Mouse (Mus musculus): Measurements from ENCODE around the gene Rhbg. TPM values are rescaled to one million over a fixed set of nuclear protein-coding genes. Genes with fewer than 3 reads are reported as not detected.

The Rhbg gene
- polyA plus RNA-seq, 1 experiment from 2014 or later, result 19.4 TPM

GRCm38 (mm10) chr3:88207451-88208100 is 46.9 kb downstream of the Rhbg start:
- TF ChIP-seq EP300 (optimal IDR thresholded peaks at IDR 0.05) (no peak), CTCF (IDR thresholded peaks at IDR 0.05; ENCODE audit: low read depth) (no peak)
- 4% methylated on average over 12 of the region's 15 CpGs for WGBS
- Histone ChIP-seq H3K9me3 (ENCODE audit: control insufficient read depth, low read length) (no peaks in the 10 kb centered on the region), H3K4me1 (replicated peaks; ENCODE audit: control insufficient read depth, insufficient read depth) (no peaks in the 10 kb centered on the region), H3K36me3 (ENCODE audit: control insufficient read depth, insufficient read depth, low read length) (no peaks in the 10 kb centered on the region), H3K4me3 (ENCODE audit: low read depth, low read length) (no peak overlapping the region), H3K9ac (ENCODE audit: low read length) (no peak overlapping the region), H3K27me3 (ENCODE audit: control insufficient read depth, insufficient read depth, low read length) (peaks cover 25% of the 10 kb centered on the region), H3K27ac (replicated peaks) (no peak overlapping the region), H3K4me2 (replicated peaks; ENCODE audit: low read depth) (no peak overlapping the region)
- ATAC-seq (ENCODE audit: low FRiP score, low TSS enrichment), result no peak
- DNase-seq (ENCODE audit: low spot score), result no peak

- ATAC-seq (ENCODE audit: low FRiP score, low TSS enrichment), result no peak
Observed at GRCm38 (mm10) chr3:88206901-88207371, 47.6 kb downstream of the Rhbg start.

GRCm38 (mm10) chr3:88206500-88206899 is 48.0 kb downstream of the Rhbg start:
- H3K9ac ChIP-seq (ENCODE audit: low read length), result no peak overlapping the region
- DNase-seq (ENCODE audit: low spot score) (no peak), ATAC-seq (ENCODE audit: low FRiP score, low TSS enrichment) (no peak)
- H3K27me3 ChIP-seq (ENCODE audit: control insufficient read depth, insufficient read depth, low read length), result peaks cover 30% of the 10 kb centered on the region
- no peaks in the 10 kb centered on the region for H3K9me3 ChIP-seq (ENCODE audit: control insufficient read depth, low read length)
- H3K4me3 ChIP-seq (ENCODE audit: low read depth, low read length), result no peak overlapping the region
- no peaks in the 10 kb centered on the region for H3K36me3 ChIP-seq (ENCODE audit: control insufficient read depth, insufficient read depth, low read length)
- H3K27ac ChIP-seq (replicated peaks), result no peak overlapping the region
- H3K4me1 ChIP-seq (replicated peaks; ENCODE audit: control insufficient read depth, insufficient read depth), result no peaks in the 10 kb centered on the region
- WGBS, result 6% methylated on average over 3 of the region's 3 CpGs
- no peak for TF ChIP-seq CTCF (IDR thresholded peaks at IDR 0.05; ENCODE audit: low read depth)
- H3K4me2 ChIP-seq (replicated peaks; ENCODE audit: low read depth), result no peak overlapping the region

More at GRCm38 (mm10) chr3:88206901-88207371, 47.6 kb downstream of the Rhbg start:
- Histone ChIP-seq H3K4me1 (replicated peaks; ENCODE audit: control insufficient read depth, insufficient read depth) (no peaks in the 10 kb centered on the region), H3K9ac (ENCODE audit: low read length) (no peak overlapping the region), H3K9me3 (ENCODE audit: control insufficient read depth, low read length) (no peaks in the 10 kb centered on the region), H3K27ac (replicated peaks) (no peak overlapping the region), H3K36me3 (ENCODE audit: control insufficient read depth, insufficient read depth, low read length) (no peaks in the 10 kb centered on the region), H3K4me3 (ENCODE audit: low read depth, low read length) (no peak overlapping the region), H3K27me3 (ENCODE audit: control insufficient read depth, insufficient read depth, low read length) (peaks cover 25% of the 10 kb centered on the region), H3K4me2 (replicated peaks; ENCODE audit: low read depth) (no peak overlapping the region)
- WGBS, result 2% methylated on average over 14 of the region's 14 CpGs
- no peak for DNase-seq (ENCODE audit: low spot score)
- TF ChIP-seq CTCF (IDR thresholded peaks at IDR 0.05; ENCODE audit: low read depth) (no peak), EP300 (optimal IDR thresholded peaks at IDR 0.05) (no peak)

- H3K27ac ChIP-seq (replicated peaks), result no peak overlapping the region
- 5% methylated on average over 8 of the region's 8 CpGs for WGBS
- H3K9me3 ChIP-seq (ENCODE audit: control insufficient read depth, low read length), result no peaks in the 10 kb centered on the region
- no peaks in the 10 kb centered on the region for H3K4me1 ChIP-seq (replicated peaks; ENCODE audit: control insufficient read depth, insufficient read depth)
- ATAC-seq (ENCODE audit: low FRiP score, low TSS enrichment) (no peak), DNase-seq (ENCODE audit: low spot score) (no peak)
- peaks cover 31% of the 10 kb centered on the region for H3K27me3 ChIP-seq (ENCODE audit: control insufficient read depth, insufficient read depth, low read length)
- no peak for TF ChIP-seq CTCF (IDR thresholded peaks at IDR 0.05; ENCODE audit: low read depth)
- TF ChIP-seq EP300 (optimal IDR thresholded peaks at IDR 0.05), result no peak
- H3K4me3 ChIP-seq (ENCODE audit: low read depth, low read length), result no peak overlapping the region
- H3K9ac ChIP-seq (ENCODE audit: low read length), result no peak overlapping the region
- no peak overlapping the region for H3K4me2 ChIP-seq (replicated peaks; ENCODE audit: low read depth)
- H3K36me3 ChIP-seq (ENCODE audit: control insufficient read depth, insufficient read depth, low read length), result no peaks in the 10 kb centered on the region
Observed at GRCm38 (mm10) chr3:88205563-88206491, 48.7 kb downstream of the Rhbg start.

- H3K36me3 ChIP-seq (ENCODE audit: control insufficient read depth, insufficient read depth, low read length), result no peaks in the 10 kb centered on the region
- WGBS, result 13% methylated on average over 4 of the region's 4 CpGs
- peaks cover 28% of the 10 kb centered on the region for H3K27me3 ChIP-seq (ENCODE audit: control insufficient read depth, insufficient read depth, low read length)
- no peaks in the 10 kb centered on the region for H3K9me3 ChIP-seq (ENCODE audit: control insufficient read depth, low read length)
- ATAC-seq (ENCODE audit: low FRiP score, low TSS enrichment), result no peak
- H3K4me3 ChIP-seq (ENCODE audit: low read depth, low read length), result no peak overlapping the region
- H3K4me2 ChIP-seq (replicated peaks; ENCODE audit: low read depth), result no peak overlapping the region
- H3K4me1 ChIP-seq (replicated peaks; ENCODE audit: control insufficient read depth, insufficient read depth), result no peaks in the 10 kb centered on the region
- TF ChIP-seq EP300 (optimal IDR thresholded peaks at IDR 0.05) (no peak), CTCF (IDR thresholded peaks at IDR 0.05; ENCODE audit: low read depth) (no peak)
- no peak overlapping the region for H3K9ac ChIP-seq (ENCODE audit: low read length)
- no peak for DNase-seq (ENCODE audit: low spot score)
- no peak overlapping the region for H3K27ac ChIP-seq (replicated peaks)
Observed at GRCm38 (mm10) chr3:88205176-88205562, 49.3 kb downstream of the Rhbg start.

GRCm38 (mm10) chr3:88204751-88205150 is 49.8 kb downstream of the Rhbg start:
- DNase-seq (ENCODE audit: low spot score), result no peak
- TF ChIP-seq CTCF (IDR thresholded peaks at IDR 0.05; ENCODE audit: low read depth) (no peak), EP300 (optimal IDR thresholded peaks at IDR 0.05) (no peak)
- Histone ChIP-seq H3K27me3 (ENCODE audit: control insufficient read depth, insufficient read depth, low read length) (peaks cover 28% of the 10 kb centered on the region), H3K4me2 (replicated peaks; ENCODE audit: low read depth) (no peak overlapping the region), H3K4me1 (replicated peaks; ENCODE audit: control insufficient read depth, insufficient read depth) (no peaks in the 10 kb centered on the region), H3K9ac (ENCODE audit: low read length) (no peak overlapping the region), H3K9me3 (ENCODE audit: control insufficient read depth, low read length) (no peaks in the 10 kb centered on the region), H3K36me3 (ENCODE audit: control insufficient read depth, insufficient read depth, low read length) (no peaks in the 10 kb centered on the region), H3K4me3 (ENCODE audit: low read depth, low read length) (no peak overlapping the region), H3K27ac (replicated peaks) (no peak overlapping the region)
- WGBS, result 37% methylated on average over 1 of the region's 1 CpGs
- ATAC-seq (ENCODE audit: low FRiP score, low TSS enrichment), result no peak

Data from stomach, postnatal 0 days (tissue).